Mouse (Mus musculus) thymus, postnatal 25 days (tissue): Measurements from ENCODE around the gene Trmt1.

Experiments
- DNase-seq: peaks from one replicate; pipeline ENCODE4 v3.0.0; 2022

Gene Trmt1

DNA sequence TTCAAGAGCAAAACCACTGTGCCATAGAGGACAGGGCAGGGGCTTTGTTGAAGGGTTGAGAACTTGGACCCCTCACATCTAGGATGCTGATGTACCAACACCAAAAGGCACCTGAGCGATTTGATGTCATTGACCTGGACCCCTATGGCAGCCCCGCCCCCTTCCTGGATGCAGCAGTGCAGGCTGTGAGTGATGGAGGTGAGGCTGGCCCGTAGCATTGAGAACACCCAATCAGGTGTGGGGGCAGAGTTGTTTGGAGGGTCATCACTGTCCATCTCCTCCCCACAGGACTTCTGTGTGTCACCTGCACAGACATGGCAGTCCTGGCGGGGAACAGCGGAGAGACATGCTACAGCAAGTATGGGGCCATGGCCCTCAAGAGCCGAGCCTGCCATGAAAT, 9.0 kb downstream of the Trmt1 start:
- DNase-seq = no peak

DNA sequence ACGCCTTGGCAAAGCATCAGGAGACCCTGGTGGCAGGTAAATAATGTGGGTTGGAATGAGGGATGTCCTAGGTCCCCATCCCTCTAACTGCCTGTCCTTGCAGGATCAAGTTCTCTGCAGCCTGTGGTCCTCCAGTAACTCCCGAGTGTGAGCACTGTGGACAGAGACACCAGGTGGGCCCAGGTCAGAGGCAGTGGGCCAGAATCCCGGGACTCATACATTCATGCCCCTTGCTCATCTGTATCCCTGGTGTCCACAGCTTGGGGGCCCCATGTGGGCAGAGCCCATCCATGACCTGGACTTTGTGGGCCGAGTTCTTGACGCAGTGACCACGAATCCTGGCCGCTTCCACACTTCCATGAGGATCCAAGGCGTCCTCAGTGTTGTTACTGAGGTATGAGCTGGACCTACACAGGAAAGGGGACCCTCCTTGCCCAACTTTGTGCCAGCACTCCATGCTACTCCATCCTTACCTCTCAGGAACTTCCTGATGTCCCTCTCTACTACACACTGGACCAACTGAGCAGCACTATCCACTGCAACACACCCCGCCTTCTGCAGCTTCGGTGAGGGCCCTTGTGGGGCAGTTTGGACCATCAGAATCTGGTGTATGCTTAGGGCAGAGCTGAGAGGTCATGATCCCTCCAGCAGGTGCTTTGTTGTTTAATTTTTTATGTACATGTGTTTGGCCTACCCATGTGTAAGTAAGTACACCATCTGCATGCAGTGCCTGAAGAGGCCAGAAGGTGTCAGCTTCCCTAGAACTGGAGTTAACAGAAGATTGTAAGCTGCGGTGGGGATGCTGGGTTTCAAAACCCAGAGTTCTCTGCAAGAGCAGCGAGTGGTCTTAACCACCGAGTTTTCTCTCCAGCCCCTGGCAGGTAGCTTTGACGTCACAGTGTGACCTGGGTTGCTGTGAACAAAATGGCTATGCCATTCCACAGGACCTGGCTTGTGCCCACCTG, 11.3 kb downstream of the Trmt1 start:
- peak; percentile 64 for DNase-seq

DNA sequence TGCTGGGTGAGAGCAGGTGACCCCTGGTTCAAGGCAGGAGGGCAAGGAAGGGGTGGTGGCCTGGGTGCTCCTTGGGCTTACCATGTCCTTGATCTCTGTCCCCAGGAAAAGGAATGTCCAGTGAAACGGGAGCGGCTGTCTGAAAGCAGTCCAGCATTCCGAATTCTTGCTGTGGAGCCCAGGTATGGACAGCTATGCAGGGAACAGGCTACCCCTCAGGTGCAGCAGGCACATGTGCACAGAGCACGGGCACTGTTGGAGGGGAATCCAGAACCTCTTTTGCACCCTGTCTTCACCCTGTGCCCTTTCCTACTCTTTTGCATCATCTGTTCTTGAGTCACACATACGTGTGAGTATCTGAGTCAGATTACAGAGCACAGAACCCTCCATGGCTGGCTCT, 12.2 kb downstream of the Trmt1 start:
- no peak for DNase-seq

DNA sequence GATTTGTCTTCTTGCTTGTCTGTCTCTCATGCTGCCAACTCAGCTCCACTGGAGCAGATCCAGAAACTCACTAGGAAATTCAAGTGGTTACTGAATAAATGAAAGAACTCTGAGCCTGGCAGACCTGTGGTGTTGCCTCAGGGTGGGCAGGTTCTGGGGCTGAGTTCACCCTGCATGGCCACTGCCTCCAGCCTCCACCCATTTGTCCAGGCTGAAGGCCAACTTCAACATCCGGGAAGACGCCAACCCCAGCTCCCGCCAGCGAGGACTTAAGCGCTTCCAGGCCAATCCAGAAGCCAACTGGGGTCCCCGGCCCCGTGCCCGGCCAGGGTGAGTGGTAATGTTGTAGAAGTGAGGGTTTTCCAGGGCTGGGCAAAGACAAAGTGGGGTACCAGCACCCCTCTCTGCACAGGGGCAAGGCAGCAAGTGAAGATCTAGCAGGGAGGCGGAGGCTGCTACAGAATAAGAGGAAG, 12.9 kb downstream of the Trmt1 start:
- DNase-seq = no peak

DNA sequence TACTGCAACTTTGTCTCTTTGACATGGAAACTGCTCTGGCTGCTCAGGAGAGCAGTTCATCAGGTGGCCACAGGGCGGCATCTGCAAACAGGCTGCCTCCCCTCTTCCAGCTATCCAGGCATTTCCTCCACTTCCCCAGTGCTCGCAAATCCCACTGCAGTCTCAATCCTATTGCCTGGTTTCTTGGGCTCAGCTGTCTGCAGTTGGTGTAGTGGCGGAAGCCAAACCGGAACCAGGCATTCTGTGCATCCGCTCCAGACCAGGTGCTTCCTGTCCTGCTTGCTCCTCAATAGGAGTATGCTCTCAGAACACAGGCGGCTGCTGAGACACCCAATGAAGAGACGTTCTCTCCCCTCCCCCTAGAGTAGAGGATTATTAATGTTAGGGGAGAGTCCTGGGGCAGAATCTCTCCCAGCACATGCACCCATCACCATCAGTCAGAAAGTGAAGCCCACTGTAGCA, 13.8 kb downstream of the Trmt1 start:
- DNase-seq = peak; percentile 73

DNA sequence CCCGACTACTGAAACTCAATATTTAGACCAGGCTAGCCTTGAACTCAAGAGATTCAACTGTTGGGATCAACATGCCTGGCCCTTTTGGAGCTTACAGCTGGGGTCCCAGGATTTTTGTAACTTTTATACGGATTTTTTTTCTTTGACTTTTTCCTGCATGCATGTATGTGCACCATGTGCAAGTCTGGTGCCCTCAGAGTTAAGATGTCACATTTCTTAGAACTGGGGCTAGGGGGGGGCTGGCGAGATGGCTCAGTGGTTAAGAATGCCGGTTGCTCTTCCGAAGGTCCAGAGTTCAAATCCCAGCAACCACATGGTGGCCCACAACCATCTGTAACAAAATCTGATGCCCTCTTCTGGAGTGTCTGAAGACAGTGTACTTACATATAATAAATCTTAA, 14.4 kb downstream of the Trmt1 start:
- DNase-seq = peak; percentile 28

DNA sequence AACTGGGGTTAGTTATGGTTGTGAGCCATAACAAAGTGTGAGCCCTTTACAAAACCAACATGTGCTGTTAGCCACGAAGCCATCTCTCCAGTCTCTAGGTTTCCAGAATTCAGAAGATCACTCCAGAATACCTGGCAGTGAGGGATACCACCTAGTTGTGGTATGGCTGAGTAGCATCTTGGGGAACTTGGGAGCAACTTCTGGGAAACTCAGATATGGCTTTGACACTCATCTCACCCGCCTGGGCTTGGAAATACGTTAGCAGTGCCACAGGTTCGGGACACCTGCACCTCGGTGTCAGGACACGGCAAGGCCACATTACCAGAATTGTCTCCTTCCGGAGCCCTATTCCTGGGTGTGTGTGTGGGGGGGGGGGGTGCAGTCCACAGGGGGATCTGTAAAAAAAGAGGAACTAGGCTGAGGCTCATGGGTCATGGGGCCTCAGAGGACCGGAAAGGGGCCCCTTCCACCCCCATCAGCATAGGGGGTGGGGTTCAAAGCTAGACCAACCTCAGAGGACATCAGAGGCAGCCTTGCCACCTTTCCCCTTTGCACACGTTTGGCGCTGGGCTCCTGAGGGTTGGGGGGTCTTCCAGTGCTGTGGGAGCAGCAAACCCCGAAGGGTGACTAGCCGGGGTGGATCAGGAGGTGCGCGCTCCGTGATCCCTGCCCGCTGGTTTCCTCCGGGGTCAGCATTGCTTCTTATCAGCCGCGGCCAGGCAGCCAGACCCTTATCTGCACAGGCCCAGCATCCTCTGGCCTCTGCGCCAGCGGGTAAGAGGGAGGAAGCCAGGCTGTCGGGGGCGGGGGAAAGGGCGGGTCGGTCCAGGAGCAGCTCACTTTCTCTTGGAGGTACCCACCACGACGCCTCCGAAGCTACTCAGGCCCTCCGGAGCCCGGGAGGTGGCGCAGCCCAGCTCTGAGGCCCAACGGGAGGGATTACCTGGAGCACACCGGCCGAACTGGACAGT, 15.1 kb downstream of the Trmt1 start, which contains the start of gene Lyl1:
Gene Lyl1 (plus strand): TSS at position 517 of the 971 bp plus-strand sequence.
- peak; percentile 44 for DNase-seq

DNA sequence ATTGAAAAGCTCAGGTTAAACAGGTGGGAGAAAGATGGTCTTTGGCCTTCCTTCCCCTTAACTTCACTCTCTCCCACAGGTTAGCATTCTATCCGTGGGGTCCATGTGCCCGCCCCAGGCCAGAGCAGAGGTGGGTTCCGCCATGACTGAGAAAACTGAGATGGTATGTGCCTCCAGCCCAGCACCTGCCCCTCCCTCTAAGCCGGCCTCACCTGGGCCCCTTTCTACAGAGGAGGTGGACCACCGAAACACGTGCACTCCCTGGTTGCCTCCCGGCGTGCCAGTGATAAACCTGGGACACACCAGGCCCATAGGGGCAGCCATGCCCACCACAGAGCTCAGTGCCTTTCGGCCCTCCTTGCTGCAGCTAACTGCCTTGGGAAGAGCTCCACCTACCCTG, 16.5 kb downstream of the Trmt1 start:
- DNase-seq = no peak

DNA sequence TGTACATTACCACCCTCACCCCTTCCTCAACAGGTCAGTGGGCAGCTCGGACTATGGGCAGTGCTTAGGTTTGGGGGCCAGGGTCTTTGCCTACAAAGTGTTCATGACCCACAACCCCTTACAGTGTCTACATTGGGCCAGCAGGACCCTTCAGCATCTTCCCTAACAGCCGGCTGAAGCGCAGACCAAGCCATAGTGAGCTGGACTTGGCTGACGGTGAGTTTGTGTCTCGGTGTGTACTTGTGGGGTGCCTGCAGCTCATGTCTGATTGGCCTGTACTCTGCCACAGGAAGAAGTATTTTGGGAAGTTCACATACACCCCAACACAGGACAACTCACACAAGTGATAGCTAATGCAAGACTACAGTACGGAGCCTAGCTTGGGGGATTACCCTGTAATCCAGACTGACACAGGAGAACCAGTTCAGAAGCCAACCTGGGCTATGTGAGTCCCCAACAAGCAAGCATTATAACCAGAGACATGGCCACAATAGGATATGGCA, 16.9 kb downstream of the Trmt1 start:
- DNase-seq = no peak

DNA sequence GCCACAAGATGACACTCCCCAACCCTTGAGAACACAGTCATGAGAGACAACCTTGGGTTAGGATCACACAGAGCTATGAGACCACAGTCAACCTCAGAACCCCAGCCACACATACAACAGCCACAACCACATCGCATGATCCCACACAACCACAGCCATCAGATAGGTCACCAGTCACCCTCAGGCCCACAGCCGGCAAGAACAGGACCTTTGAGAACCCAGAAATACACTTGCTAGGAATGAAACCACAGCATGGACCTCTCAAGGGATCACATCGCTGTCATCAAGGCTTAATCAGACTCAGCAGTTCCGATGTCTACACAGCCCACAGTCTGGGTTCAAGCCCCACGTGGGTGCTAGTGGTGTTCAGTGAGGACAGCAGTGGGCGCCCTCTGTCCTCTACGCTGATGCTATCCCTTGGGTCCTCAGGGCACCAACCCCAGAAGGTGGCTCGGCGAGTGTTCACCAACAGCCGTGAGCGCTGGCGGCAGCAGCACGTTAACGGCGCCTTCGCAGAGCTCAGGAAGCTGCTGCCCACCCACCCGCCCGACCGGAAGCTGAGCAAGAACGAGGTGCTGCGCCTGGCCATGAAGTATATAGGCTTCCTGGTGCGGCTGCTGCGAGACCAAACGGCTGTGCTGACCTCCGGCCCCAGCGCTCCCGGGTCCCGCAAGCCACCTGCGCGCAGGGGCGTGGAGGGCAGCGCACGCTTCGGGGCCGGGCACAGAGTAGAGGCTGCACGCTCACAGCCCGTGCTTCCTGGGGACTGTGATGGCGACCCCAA, 17.6 kb downstream of the Trmt1 start:
- peak; percentile 61 for DNase-seq

DNA sequence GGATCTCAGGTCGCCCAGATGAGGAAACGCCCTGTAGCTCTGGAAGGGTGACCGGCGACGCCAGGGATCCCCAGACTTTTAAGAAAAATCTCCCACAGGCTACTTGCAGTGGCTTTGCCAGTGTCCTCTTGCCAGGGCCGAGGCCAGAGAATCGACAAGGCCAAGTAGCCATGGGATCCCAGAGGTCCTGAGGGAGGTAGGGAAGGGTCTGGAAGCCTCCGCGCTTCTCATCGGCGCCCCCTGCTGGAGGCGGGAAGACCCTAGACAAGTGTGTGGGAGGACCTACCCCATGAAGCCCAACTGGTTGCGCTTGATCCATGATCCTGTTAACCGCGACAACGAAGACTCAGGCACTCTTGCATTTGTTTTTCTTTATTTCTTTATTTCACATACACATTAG, 18.2 kb downstream of the Trmt1 start:
- DNase-seq = peak; percentile 88

DNA sequence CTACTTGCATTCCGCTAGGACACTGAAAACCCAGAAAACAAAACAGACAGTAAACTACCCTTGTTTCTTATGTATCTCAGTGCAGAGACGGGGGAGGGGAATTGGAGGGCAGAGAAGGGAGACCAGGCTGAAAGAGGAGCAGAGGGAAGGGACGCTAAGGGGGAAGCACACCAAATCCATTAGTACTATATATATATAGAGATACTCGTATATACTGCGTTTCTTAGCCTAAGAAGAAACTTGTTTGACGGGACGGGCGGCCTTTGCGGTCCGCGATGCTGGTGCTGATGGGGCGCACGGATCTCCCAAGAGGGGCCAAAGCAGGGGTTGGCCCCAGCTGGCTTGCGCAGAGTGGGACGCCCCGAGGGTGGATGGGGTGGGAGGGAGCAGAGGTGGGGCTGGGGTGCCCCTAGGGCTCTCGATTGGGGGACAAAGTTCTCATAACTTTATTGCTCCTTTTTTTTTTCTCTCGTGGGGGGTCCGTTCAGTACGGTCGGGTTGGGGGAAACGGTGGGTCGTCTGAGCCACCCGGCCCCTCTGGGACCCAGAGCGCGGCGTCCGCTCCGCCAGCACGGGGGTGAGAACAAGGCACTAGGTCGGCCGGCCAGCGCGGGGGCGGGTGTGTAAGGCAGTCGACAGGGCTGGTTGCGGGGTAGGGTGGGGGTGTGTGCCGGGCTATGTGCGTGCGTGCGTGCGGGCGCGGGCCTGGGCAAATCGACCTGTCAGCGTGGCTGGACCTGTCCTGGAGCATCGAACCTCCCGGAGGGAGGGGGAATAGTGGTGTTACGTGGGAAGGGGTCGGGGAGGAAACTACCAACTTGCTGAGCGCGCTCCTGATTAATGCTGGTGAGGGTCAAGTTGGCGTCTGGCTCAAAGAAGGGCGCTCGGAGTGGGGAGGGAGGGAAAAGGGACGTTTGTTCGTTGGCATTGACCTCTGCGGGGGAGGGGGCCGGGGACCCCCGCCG, 19.0 kb downstream of the Trmt1 start:
- DNase-seq = no peak

DNA sequence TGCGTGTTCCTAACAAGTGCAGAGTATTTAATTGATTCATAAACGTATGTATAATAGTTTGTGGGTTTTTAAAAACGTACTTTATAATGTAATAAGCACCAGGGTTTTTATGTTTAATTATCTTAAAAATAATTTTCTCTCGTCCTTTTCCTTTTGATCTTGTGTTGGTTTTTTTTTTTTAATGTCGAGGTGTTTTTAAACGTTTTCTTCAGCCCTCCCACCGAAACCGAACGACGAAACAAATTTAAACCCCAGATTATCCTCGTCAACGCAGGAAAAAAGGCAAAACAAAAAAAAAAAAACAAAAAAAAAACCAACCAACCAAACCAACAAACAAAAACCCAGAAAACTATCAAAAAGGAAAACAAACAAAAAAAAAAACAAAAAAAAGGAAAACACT, 19.9 kb downstream of the Trmt1 start:
- no peak for DNase-seq

DNA sequence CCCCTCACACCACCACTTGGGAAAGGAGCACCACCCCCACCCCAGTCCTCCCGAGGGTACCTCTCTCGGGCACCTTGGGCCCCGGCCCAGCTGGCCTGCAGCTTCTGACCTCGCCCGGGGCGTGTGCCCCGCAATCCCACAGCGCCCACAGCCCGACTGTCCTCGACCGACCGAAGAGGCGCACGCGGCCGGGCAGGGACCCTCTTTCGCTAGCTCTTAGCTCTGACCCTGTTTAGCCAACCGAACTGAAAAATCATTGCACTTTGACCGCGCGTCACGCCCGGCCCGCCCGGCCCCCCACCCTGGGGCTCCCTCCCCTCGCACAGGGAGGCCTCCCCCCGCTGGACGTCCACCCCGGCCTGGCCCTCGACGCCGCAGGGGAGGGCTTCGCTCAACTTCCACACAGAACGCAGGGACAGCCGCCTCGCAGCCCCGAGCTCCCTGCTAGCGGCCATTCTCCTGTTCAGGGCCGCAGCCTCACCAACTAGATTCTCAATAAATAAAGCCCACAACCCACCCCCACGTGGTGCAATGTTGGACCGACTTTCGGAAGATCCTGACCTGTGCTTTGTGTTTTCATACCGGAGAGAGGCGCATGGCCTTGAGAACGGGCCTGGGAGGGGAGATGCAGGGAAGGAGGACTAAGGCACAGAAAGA, 20.6 kb downstream of the Trmt1 start:
- no peak for DNase-seq

DNA sequence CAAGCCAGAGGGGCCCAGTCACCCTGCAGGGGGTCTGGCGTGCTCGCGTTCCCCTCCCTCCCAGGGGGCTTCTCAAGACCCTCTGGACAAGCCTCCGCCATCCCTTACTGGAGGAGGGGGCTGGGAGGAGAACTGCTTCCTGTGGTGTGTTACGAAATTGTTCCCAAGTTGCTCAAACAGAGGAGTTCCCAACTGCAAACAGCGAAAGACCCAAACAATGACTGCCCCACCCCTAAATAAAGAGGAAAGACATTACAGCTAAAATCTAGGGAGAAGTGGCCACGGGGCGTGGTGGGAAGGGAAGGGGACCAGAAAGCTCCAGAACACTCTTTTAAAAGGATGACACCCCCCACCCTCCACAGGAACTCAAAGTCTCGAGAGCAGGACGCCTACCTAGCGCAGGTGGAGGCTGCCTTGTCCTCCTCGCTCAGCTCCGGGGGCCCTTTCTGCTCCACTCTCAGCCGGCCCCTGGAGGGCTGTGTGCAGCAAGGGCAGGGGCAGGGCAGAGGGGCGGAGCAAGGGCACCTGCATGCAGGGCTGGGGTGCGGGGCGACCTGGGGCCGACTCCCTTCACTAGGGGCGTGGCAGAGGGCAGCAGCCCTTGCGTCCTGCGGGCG, 21.3 kb downstream of the Trmt1 start:
- DNase-seq = peak; percentile 47

DNA sequence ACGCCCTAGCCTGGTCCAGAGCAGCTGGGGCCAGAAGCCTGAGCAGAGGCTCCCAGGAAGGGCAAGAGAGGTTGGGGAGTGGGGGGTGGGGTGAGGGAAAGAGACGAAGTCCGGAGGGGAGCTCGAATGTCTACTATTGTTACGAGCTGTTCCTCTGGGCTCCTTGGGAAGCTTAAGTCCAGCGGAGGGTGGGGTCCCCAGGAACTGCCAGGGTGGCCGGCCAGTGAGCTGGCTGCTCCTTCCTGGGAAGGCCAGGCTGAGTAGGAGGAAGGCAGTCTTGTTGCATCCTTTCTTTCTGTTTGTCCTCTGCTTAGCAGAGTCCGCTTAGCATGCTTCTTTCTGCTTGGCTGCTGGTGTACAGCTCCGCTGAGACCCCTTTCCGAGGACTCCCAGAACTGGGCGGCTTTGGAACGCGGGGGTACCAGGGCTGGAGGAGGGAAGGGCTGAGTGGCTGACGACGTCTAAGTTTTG, 22.0 kb downstream of the Trmt1 start:
- no peak for DNase-seq

DNA sequence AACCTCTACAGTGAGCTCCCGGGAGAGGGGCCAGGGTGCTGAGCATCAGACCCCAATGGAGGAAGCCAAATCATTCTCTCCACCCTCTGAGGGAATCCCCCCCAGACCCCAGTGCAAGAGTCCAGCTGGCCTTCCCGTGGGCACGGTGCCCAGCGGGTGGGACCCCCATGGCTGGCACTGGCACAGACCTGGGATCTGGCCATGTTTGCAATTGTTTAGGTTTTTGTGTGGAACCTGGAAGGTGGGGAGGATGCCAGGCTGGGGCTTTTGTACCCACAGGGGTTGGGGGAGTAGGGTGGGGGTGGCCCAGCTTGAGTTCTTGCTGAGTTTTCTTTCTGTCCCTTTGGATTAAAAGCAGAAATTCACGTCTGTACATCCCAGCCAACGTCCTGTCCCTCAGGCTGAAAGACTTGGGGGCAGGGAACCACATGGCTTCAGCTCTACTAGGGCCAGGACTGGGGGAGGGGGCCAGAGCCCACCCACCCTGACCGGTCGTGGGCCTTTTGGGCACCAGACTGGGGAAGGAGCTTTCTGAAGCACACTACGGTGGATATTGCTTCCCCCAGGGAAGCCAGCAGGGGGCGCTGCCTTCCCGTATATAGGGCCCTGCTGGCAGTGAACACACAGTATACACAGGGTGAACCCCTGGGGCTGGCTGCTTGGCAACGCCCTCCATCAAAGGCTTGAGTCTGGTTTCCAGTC, 22.8 kb downstream of the Trmt1 start:
- peak; percentile 85 for DNase-seq

DNA sequence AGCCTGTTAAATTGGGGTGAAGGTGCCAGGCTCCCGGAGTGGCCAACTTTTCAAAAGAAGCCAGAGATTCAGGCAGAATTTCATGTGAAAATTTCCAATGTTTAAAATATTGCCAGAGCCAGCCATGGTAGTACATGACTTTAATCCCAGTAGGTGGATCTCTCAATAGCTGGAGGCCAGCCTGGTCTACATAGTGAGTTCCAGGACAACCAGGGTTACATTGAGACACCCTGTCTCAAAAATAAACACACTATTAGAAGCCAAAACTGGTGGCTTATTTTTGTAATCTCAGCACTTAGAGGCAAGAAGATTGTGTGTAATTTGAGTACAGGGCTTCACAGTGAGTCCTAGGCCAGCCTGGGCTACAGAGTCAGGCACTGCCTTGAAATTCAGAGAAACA, 23.8 kb downstream of the Trmt1 start:
- DNase-seq = no peak

DNA sequence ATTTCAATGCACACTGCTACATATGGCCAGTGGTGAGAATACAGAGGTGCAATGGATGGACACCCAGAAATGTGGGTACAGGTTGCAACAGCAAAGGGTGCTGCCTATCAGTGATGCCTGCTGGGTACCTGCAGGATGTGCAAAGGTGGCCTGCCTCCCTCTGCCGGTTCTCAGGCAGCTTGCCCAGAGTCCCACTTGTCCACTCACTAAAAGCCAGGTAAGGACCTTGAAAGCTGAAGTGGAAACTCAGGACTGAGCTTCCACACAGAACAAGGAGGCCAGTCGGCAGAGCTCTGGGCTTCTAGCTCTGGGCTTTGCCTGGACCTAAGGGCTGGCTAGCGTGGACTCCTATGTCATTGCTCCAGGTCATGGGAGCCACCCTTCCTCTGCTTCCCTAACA, 25.2 kb downstream of the Trmt1 start:
- DNase-seq = no peak
